Mouse (Mus musculus) midbrain, embryonic 16.5 days (tissue): Measurements from ENCODE around the gene Kbtbd7. TPM values are rescaled to one million over a fixed set of nuclear protein-coding genes. Genes with fewer than 3 reads are reported as not detected.
"Not testable (repeated sequence)": the region's sequence is repeated elsewhere in the genome, so short reads cannot be mapped to it uniquely, and the experiment has no call there.

ENCODE experiments used
- ATAC-seq: fragments of 200-750 bp; cut with Nextera tagmentation; 2 replicates; pipeline ENCODE4 v1.8.0; 2017; ENCODE audit warnings: moderate TSS enrichment
- H3K27ac ChIP-seq: fragments of 300-500 bp; sonication (generic); 2 replicates; pipeline ENCODE4 v1.5.1; 2014; ENCODE audit warnings: mild to moderate bottlenecking, low read length, mixed read lengths
- H3K27me3 ChIP-seq: fragments of 300-500 bp; sonication (generic); 2 replicates; pipeline ENCODE4 v1.6.1; 2014; ENCODE audit warnings: low read depth, low read length, mixed read lengths; ENCODE audit not compliant: control insufficient read depth, insufficient read depth
- H3K36me3 ChIP-seq: fragments of 300-500 bp; sonication (generic); 2 replicates; pipeline ENCODE4 v1.6.1; 2014; ENCODE audit warnings: mild to moderate bottlenecking, low read length, moderate library complexity, mixed read lengths; ENCODE audit not compliant: control insufficient read depth, insufficient read depth
- H3K4me1 ChIP-seq: fragments of 300-500 bp; sonication (generic); 2 replicates; pipeline ENCODE4 v1.6.1; 2014; ENCODE audit warnings: mild to moderate bottlenecking, low read length, mixed read lengths; ENCODE audit not compliant: control insufficient read depth, insufficient read depth
- H3K4me2 ChIP-seq: fragments of 300-500 bp; sonication (generic); 2 replicates; pipeline ENCODE4 v1.6.1; 2014; ENCODE audit warnings: mild to moderate bottlenecking, low read length, mixed read lengths
- H3K4me3 ChIP-seq: fragments of 300-500 bp; sonication (generic); 2 replicates; pipeline ENCODE4 v1.5.1; 2014; ENCODE audit warnings: low read depth, mild to moderate bottlenecking, low read length, moderate library complexity, mixed read lengths
- H3K9ac ChIP-seq: fragments of 300-500 bp; sonication (generic); 2 replicates; pipeline ENCODE4 v1.6.1; 2014; ENCODE audit warnings: low read depth, low read length, mixed read lengths
- H3K9me3 ChIP-seq: fragments of 300-500 bp; sonication (generic); replicated peaks from 2 replicates; pipeline ENCODE4 v1.6.1; 2014; ENCODE audit warnings: mild to moderate bottlenecking, low read length, mixed read lengths; ENCODE audit not compliant: control insufficient read depth, poor library complexity, severe bottlenecking
- WGBS: fragments of 180-500 bp; shearing (Covaris S2); extraction: QIAGEN DNeasy Blood & Tissue Kit; methylation state at CpG from one replicate; pipeline ENCODE4 v1.1.7; 2014; 5-methylcytosine and 5-hydroxymethylcytosine counted together
- polyA plus RNA-seq: library from polyadenylated mRNA; unstranded; fragments of >200 nt; fragmentation: Nextera tagmentation; extraction: Ambion mirVana; gene quantifications from 2 replicates; pipeline ENCODE4 v1.2.1, GENCODE M21; 2015

Kbtbd7 gene
- polyA plus RNA-seq, 1 experiment from 2014 or later, result 22.8 TPM

DNA sequence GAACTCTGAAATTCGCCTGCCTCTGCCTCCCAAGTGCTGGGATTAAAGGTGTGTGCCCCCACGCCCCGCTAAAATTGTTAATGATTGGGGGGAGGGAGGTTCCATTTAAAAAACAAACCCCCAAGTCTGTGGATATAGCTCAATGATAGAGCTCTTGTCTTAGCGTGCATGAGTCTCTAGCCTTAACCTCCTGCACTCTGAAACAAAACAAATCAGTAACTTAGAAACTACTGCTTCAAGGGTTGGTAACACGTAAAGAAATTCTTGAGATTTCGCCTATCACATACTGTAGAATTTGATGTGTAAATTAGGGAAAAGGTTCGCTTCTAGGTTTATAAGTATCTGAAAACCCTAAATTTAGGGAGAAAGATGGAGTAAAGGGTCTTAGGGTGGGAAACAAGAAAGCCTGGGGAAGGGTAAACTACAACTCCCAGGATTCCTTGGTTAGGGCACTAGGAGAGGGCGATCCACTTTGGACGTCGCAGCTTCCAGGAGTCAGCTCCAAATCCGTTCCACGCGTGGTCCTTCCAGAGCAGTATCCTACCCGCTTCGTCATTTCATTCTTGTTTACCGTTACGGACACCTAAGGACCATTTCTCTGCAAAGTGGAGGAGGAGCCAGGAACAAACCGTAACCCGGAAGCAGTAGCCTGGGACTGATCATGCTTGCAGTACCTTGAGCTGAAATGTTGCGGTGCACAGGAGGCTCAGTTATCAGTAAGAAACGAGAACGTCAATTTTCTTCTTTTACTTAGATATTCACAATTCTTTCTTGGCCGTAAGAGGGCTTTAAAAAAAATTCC, 28.8 kb upstream of the Kbtbd7 start, which contains the start of gene Mtrf1:
Mtrf1 (plus strand) TSS at position 452 of the 802 bp plus-strand sequence.
- H3K36me3 ChIP-seq, result peaks cover 9% of the 10 kb centered on the region
- WGBS, result 20% methylated on average over 23 of the region's 23 CpGs
- ATAC-seq, result peak; percentile 97

DNA sequence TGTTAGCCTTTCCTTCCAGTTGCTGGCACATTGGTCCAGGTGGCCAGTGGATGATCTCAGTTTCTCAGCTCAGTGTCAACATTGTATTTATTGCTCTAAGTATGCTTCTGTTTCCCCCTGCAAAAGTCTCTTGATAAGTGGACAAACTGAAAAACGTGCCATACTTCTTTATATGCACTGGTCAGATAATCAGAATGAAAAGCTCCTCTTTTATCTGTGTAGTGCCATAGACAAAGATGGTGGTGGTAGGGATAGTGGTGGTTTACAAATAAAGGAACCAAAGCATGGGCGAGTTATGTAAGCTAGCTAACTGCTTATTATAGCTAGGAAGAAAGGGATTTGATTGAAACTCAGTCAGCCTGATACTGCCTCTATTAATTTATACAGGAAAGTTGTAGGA, 18.7 kb upstream of the Kbtbd7 start:
- Histone ChIP-seq H3K9me3 (no peaks in the 10 kb centered on the region), H3K9ac (no peak overlapping the region), H3K36me3 (0 out of 2 replicates have a peak, but pooled peaks cover 7% of the 10 kb centered on the region), H3K27ac (no peak overlapping the region), H3K4me3 (no peak overlapping the region), H3K4me1 (no peaks in the 10 kb centered on the region), H3K27me3 (no peaks in the 10 kb centered on the region), H3K4me2 (no peak overlapping the region)
- WGBS, result 86% methylated on average over 2 of the region's 2 CpGs
- ATAC-seq, result no peak

More for the DNA sequence above, 28.8 kb upstream of the Kbtbd7 start, which contains the start of gene Mtrf1:
- no peaks in the 10 kb centered on the region for H3K27me3 ChIP-seq
- peak within 1 kb of the TSS; percentile 58 for H3K9ac ChIP-seq
- peak within 1 kb of the TSS; percentile 51 for H3K4me3 ChIP-seq
- H3K9me3 ChIP-seq, result no peaks in the 10 kb centered on the region
- H3K4me2 ChIP-seq, result peak within 1 kb of the TSS; percentile 72
- H3K27ac ChIP-seq, result peak within 1 kb of the TSS; percentile 96
- H3K4me1 ChIP-seq, result peaks cover 9% of the 10 kb centered on the region

DNA sequence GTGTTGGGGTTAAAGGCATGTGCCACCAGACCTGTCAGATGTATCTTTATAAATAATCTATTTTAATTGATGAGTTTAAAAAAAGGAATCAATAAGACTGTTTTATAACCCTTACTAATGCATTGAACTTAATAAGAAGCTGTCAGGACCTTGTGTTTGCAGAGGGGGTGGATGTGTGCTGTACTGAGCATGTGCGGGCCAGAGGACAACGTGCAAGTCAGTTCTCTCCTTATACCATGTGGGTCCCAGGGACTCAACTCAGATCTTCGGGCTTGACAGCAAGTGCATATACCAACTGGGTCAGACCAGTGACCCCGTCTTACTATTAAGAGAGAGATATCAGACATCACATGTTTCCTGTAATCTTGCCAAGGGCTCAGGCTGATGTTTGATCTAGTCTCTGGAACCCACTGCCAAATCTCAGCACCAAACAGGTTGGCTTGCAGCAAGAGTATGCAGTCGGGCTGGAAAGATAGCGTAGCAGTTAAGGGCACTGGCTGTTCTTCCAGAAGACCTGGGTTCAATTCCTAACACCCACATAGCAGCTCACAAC, 17.0 kb upstream of the Kbtbd7 start:
- no peak overlapping the region for H3K9ac ChIP-seq
- H3K27me3 ChIP-seq, result no peaks in the 10 kb centered on the region
- WGBS, result 94% methylated on average over 6 of the region's 6 CpGs
- H3K4me3 ChIP-seq, result no peak overlapping the region
- H3K9me3 ChIP-seq, result no peaks in the 10 kb centered on the region
- no peaks in the 10 kb centered on the region for H3K4me1 ChIP-seq
- H3K4me2 ChIP-seq, result no peak overlapping the region
- H3K27ac ChIP-seq, result no peak overlapping the region
- 0 out of 2 replicates have a peak, but pooled peaks cover 7% of the 10 kb centered on the region for H3K36me3 ChIP-seq
- ATAC-seq, result no peak

DNA sequence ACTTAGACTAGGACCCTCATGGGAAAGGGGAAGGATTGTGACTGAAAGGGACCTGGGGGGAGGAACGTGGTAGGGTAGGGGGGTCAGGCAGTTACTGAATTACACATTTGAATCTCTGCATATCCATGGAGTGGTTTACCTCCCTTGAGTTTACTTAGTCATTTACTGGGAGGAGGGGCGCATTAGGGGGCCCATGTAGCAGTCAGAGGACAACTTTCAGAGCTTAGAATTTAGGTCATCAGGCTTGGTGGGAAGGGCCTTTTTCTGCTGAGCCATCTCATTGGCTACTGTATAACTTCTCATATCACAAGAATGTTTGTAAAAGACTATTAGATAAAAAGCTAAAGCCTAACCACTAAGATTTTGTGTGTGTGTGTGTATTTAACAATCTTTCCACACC, 15.6 kb upstream of the Kbtbd7 start:
- ATAC-seq, result no peak
- 83% methylated on average over 2 of the region's 2 CpGs for WGBS
- no peaks in the 10 kb centered on the region for H3K4me1 ChIP-seq

DNA sequence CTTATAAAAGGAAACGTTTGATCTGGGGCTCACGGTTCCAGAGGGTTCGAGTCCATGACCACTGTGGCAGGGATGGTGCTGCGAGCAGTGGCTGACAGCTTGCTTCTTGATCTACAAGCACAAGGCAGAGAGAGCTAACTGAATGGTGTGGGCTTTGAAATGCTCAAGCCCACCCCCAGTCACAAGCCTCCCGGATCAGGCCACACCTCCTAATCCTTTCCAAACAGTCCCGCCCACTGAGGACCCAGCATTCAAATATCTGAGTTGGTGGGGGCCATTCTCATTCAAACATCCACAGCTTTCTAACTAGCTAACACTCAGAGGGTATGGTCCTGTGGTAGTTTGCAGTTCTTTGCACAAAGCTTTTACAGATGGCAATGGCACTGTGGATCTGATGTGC, 13.2 kb upstream of the Kbtbd7 start:
- no peak overlapping the region for H3K9ac ChIP-seq
- H3K4me2 ChIP-seq, result no peak overlapping the region
- H3K4me1 ChIP-seq, result no peaks in the 10 kb centered on the region
- H3K9me3 ChIP-seq, result no peaks in the 10 kb centered on the region
- WGBS, result 79% methylated on average over 6 of the region's 6 CpGs
- ATAC-seq, result no peak
- H3K36me3 ChIP-seq, result 0 out of 2 replicates have a peak, but pooled peaks cover 3% of the 10 kb centered on the region
- no peak overlapping the region for H3K27ac ChIP-seq
- H3K4me3 ChIP-seq, result no peak overlapping the region
- H3K27me3 ChIP-seq, result no peaks in the 10 kb centered on the region

More for the DNA sequence above, 15.6 kb upstream of the Kbtbd7 start:
- no peaks in the 10 kb centered on the region for H3K27me3 ChIP-seq
- no peak overlapping the region for H3K4me2 ChIP-seq
- H3K9ac ChIP-seq, result no peak overlapping the region
- no peak overlapping the region for H3K27ac ChIP-seq
- no peak overlapping the region for H3K4me3 ChIP-seq
- no peaks in the 10 kb centered on the region for H3K9me3 ChIP-seq
- 0 out of 2 replicates have a peak, but pooled peaks cover 7% of the 10 kb centered on the region for H3K36me3 ChIP-seq

DNA sequence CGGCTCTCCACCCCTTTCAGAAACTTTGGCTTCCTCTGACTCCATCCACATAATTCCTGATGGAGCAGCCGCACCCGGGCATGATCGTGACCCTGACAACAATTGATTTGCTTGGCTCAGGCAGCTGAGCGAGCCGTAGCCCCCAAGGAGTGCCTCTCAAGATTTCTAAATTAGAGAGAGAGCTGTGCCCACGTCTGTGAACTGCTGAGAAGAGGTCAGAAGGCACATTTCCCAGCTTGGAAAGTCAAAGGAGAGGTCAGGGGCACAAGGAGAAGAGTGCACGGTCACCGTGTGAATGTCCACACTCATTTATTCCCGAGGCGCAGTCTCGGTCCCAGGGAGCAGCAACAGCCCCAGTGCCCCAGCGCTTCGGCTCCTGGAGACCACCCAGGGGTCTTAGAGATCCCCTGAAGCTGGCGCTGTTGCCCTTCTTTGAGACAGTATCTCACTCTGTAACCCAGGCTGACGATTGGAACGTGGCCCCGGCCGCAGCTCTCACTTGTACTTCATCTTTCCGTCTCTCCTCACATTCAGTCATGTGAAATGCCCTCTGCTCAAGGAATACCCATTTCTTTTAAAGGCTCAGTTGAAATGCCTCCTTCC, 6.1 kb upstream of the Kbtbd7 start:
- Histone ChIP-seq H3K9me3 (no peaks in the 10 kb centered on the region), H3K4me1 (no peaks in the 10 kb centered on the region), H3K27ac (no peak overlapping the region), H3K4me3 (no peak overlapping the region), H3K36me3 (peaks cover 5% of the 10 kb centered on the region; the same call in 1 of the 2 replicates), H3K4me2 (no peak overlapping the region), H3K9ac (no peak overlapping the region), H3K27me3 (no peaks in the 10 kb centered on the region)
- WGBS, result 43% methylated on average over 20 of the region's 20 CpGs
- ATAC-seq, result no peak

DNA sequence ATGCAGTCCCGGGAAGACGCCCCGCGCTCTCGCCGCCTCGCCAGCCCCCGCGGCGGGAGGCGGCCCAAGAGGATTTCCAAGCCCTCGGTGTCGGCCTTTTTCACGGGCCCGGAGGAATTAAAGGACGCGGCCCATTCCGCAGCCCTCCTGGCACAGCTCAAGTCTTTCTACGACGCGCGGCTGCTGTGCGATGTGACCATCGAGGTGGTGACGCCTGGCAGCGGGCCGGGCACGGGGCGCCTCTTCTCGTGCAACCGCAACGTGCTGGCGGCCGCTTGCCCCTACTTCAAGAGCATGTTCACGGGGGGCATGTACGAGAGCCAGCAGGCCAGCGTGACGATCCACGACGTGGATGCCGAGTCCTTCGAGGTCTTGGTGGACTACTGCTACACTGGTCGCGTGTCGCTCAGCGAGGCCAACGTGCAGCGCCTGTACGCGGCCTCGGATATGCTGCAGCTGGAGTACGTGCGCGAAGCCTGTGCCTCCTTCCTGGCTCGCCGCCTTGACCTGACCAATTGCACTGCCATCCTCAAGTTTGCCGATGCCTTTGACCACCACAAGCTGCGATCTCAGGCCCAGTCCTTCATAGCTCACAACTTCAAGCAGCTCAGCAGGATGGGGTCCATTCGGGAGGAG, 537 bp downstream of the Kbtbd7 start:
- not testable (repeated sequence) for H3K9me3 ChIP-seq
- ATAC-seq, result peak; percentile 74
- WGBS, result 53% methylated on average over 6 of the region's 59 CpGs

DNA sequence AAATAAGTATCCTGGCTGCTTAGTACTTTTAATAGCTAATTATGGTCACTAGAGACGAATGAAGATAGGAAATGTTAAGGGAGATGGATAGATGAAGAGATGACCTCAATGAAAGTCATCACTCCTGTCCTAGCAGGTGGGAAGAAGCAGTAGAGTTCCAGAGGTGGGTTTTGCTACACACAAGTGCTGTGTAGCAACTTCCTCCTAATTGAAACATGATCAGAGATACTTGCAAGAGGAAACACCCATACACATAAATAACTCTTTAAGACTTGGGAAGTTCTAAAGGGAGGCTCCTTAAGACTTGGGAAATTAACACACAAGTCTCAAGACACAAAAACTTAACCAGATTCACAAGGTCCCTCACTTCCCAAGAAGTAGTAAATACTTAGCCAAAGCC, 7.8 kb downstream of the Kbtbd7 start:
- Histone ChIP-seq H3K36me3 (no peaks in the 10 kb centered on the region; the same call in none of the 2 replicates), H3K9me3 (no peaks in the 10 kb centered on the region), H3K9ac (no peak overlapping the region), H3K4me1 (no peaks in the 10 kb centered on the region), H3K4me3 (no peak overlapping the region), H3K27ac (no peak overlapping the region), H3K4me2 (no peak overlapping the region), H3K27me3 (no peaks in the 10 kb centered on the region)
- no peak for ATAC-seq
- 85% methylated on average over 1 of the region's 1 CpGs for WGBS

More for the DNA sequence above, 537 bp downstream of the Kbtbd7 start:
- Histone ChIP-seq H3K36me3 (peaks cover 11% of the 10 kb centered on the region), H3K4me2 (peak overlapping the region; percentile 51), H3K4me3 (peak overlapping the region; percentile 62), H3K27ac (peak overlapping the region; percentile 88), H3K9ac (peak overlapping the region; percentile 76)
- H3K27me3 ChIP-seq, H3K4me1 ChIP-seq: not testable (repeated sequence)
